Mouse (Mus musculus) MEL (cell line): Measurements from ENCODE around the gene Adamtsl5.

Experiments used
- BHLHE40 ChIP-seq: IDR thresholded peaks from 2 replicates; pipeline ENCODE4 v1.6.1; 2012; ENCODE audit warnings: low read depth, mild to moderate bottlenecking, inconsistent platforms, low read length, improper control_type of control experiment, borderline replicate concordance
- CHD2 ChIP-seq: IDR thresholded peaks from 2 replicates; pipeline ENCODE4 v1.6.1; 2011; ENCODE audit warnings: low read length, improper control_type of control experiment
- CTCF ChIP-seq, 3 experiments: IDR thresholded peaks in 2 of 3; conservative IDR thresholded peaks in 1 of 3; 2 replicates each; pipeline ENCODE4 v1.5.1; 2011 to 2012; ENCODE audit warnings: low read length in 3 of 3, low read depth in 2 of 3, mild to moderate bottlenecking in 2 of 3, improper control_type of control experiment in 1 of 3, inconsistent platforms in 1 of 3, mixed read lengths in 1 of 3, moderate library complexity in 1 of 3; ENCODE audit not compliant: control insufficient read depth in 1 of 3, insufficient read depth in 1 of 3, poor library complexity in 1 of 3, severe bottlenecking in 1 of 3
- GATA1 ChIP-seq: IDR thresholded peaks from 2 replicates; pipeline ENCODE4 v1.6.1; 2011; ENCODE audit warnings: low read depth, low read length, improper control_type of control experiment
- JUND ChIP-seq: IDR thresholded peaks from 2 replicates; pipeline ENCODE4 v1.6.1; 2011; ENCODE audit warnings: low read depth, mild to moderate bottlenecking, improper control_type of control experiment, low read length
- POLR2A ChIP-seq, 2 experiments: IDR thresholded peaks; 2 replicates each; pipeline ENCODE4 v1.6.1; 2011 to 2012; ENCODE audit warnings: low read length in 2 of 2, mild to moderate bottlenecking in 2 of 2, control low read depth in 1 of 2, improper control_type of control experiment in 1 of 2, low read depth in 1 of 2, moderate library complexity in 1 of 2; ENCODE audit not compliant: control insufficient read depth in 1 of 2, insufficient read depth in 1 of 2, poor library complexity in 1 of 2
- RCOR1 ChIP-seq: IDR thresholded peaks from 2 replicates; pipeline ENCODE4 v1.6.1; 2012; ENCODE audit warnings: low read depth, mild to moderate bottlenecking, inconsistent platforms, low read length, improper control_type of control experiment
- SMC3 ChIP-seq: IDR thresholded peaks from 2 replicates; pipeline ENCODE4 v1.6.1; 2011; ENCODE audit warnings: low read depth, low read length, improper control_type of control experiment
- USF2 ChIP-seq, 2 experiments: IDR thresholded peaks; 2 replicates each; pipeline ENCODE4 v1.6.1; 2011 to 2012; ENCODE audit warnings: improper control_type of control experiment in 2 of 2, low read length in 2 of 2, borderline replicate concordance in 1 of 2, inconsistent platforms in 1 of 2, low read depth in 1 of 2, mild to moderate bottlenecking in 1 of 2; ENCODE audit not compliant: insufficient read depth in 1 of 2

DNA sequence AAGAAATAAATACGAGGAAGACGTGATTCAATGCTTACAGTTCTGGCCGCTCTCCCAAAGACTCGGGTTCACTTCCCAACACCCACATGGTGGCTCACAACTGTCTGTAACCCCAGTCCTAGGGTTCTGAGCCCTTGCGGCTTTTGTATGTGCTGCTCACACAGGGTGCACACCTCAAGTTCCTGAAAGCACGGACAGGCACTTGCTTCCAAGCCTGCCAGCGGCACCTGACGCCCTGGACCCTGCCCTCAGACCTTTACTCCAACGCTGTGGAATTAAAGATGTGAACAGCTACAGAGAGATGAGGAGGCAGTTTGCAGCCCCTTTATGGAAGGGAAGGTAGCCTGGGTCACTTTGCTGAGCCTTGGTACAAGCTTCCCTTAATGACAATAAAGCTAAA lies 42.5 kb upstream of the Adamtsl5 start:
- no peak for TF ChIP-seq BHLHE40
- TF ChIP-seq POLR2A (IDR thresholded peaks at IDR 0.05; ENCODE audit: control insufficient read depth in 1 of 2, insufficient read depth in 1 of 2, low read depth in 1 of 2, low read length in 2 of 2, poor library complexity in 1 of 2), result no peak
- TF ChIP-seq CTCF (IDR thresholded peaks at IDR 0.05 in 2 of 3, conservative IDR thresholded peaks at IDR 0.05 in 1 of 3; ENCODE audit: control insufficient read depth in 1 of 3, insufficient read depth in 1 of 3, low read depth in 2 of 3, low read length in 3 of 3, poor library complexity in 1 of 3, severe bottlenecking in 1 of 3), result no peak
- no peak for TF ChIP-seq USF2 (IDR thresholded peaks at IDR 0.05; ENCODE audit: borderline replicate concordance in 1 of 2, insufficient read depth in 1 of 2, low read depth in 1 of 2, low read length in 2 of 2)
- TF ChIP-seq RCOR1, result no peak
- no peak for TF ChIP-seq SMC3
- no peak for TF ChIP-seq CHD2
- no peak for TF ChIP-seq JUND
- TF ChIP-seq GATA1, result no peak
